Mouse (Mus musculus) liver, embryonic 14.5 days (tissue): Measurements from ENCODE around the gene Prrt3. TPM values are rescaled to one million over a fixed set of nuclear protein-coding genes. Genes with fewer than 3 reads are reported as not detected.

Source experiments
- ATAC-seq: fragments of 200-750 bp; cut with Nextera tagmentation; 2 replicates; pipeline ENCODE4 v1.8.0; 2017; ENCODE audit warnings: moderate number of reproducible peaks, mild to moderate bottlenecking, moderate library complexity; ENCODE audit not compliant: insufficient read depth
- DNase-seq, 3 experiments: peaks; one replicate each; pipeline ENCODE4 v3.0.0-alpha.2; 2012 to 2013; ENCODE audit warnings: low read depth in 3 of 3, low spot score in 3 of 3
- H3K27ac ChIP-seq: fragments of 300-500 bp; sonication (generic); 2 replicates; pipeline ENCODE4 v1.5.1; 2014; ENCODE audit warnings: moderate library complexity, mild to moderate bottlenecking, control low read depth, inconsistent platforms
- H3K27me3 ChIP-seq: fragments of 300-500 bp; sonication (generic); 2 replicates; pipeline ENCODE4 v1.6.1; 2014; ENCODE audit warnings: mild to moderate bottlenecking, low read length, moderate library complexity; ENCODE audit not compliant: control insufficient read depth, insufficient read depth
- H3K36me3 ChIP-seq: fragments of 300-500 bp; sonication (generic); replicated peaks from 2 replicates; pipeline ENCODE4 v1.6.1; 2014; ENCODE audit warnings: low read depth; ENCODE audit not compliant: control insufficient read depth, insufficient read depth
- H3K4me1 ChIP-seq, 2 experiments: fragments of 200-500 bp in 1 of 2; fragments of 300-500 bp in 1 of 2; sonication (generic) in 1 of 2; replicated peaks; 2 replicates each; pipeline ENCODE4 v1.6.1; 2012 to 2014; ENCODE audit warnings: antibody characterized with exemption in 1 of 2, inconsistent platforms in 1 of 2, low read length in 1 of 2; ENCODE audit not compliant: control insufficient read depth in 2 of 2, insufficient read depth in 2 of 2
- H3K4me2 ChIP-seq: fragments of 300-500 bp; sonication (generic); 2 replicates; pipeline ENCODE4 v1.6.1; 2014; ENCODE audit warnings: low read depth, mild to moderate bottlenecking, control low read depth, moderate library complexity
- H3K4me3 ChIP-seq, 2 experiments: fragments of 200-500 bp in 1 of 2; fragments of 300-500 bp in 1 of 2; sonication (generic) in 1 of 2; 2 replicates each; pipeline ENCODE4 v1.5.1; 2012 to 2014; ENCODE audit warnings: low read depth in 2 of 2, low read length in 2 of 2, mild to moderate bottlenecking in 2 of 2, control low read depth in 1 of 2, inconsistent platforms in 1 of 2, moderate library complexity in 1 of 2; ENCODE audit not compliant: insufficient read depth in 1 of 2
- H3K9ac ChIP-seq: fragments of 300-500 bp; sonication (generic); replicated peaks from 2 replicates; pipeline ENCODE4 v1.6.1; 2014; ENCODE audit warnings: mild to moderate bottlenecking, control low read depth, moderate library complexity
- H3K9me3 ChIP-seq: fragments of 300-500 bp; sonication (generic); 2 replicates; pipeline ENCODE4 v1.6.1; 2016; ENCODE audit warnings: low read length, mixed read lengths; ENCODE audit not compliant: control insufficient read depth
- CTCF ChIP-seq: IDR thresholded peaks from 2 replicates; pipeline ENCODE4 v1.5.1; 2016; ENCODE audit warnings: antibody characterized with exemption, low read depth, control low read depth
- EP300 ChIP-seq: IDR thresholded peaks from 2 replicates; pipeline ENCODE4 v1.6.1; 2016; ENCODE audit warnings: antibody characterized with exemption, low read depth
- WGBS: fragments of 180-500 bp; shearing (Covaris S2); extraction: QIAGEN DNeasy Blood & Tissue Kit; methylation state at CpG from one replicate; pipeline ENCODE4 v1.1.7; 2014; ENCODE audit not compliant: insufficient replicate concordance; 5-methylcytosine and 5-hydroxymethylcytosine counted together
- polyA plus RNA-seq, 2 experiments: library from polyadenylated mRNA; depleted of rRNA in 1 of 2; stranded (reverse) in 1 of 2; unstranded in 1 of 2; fragments of >200 nt; fragmentation: Nextera tagmentation in 1 of 2; extraction: Ambion mirVana in 1 of 2; gene quantifications; 2 replicates each; pipeline versions ENCODE4 v1.2.1 to v1.2.3; 2012 to 2014

Gene Prrt3
- polyA plus RNA-seq, 2 experiments = not detected

- Histone ChIP-seq H3K4me3 (no peak overlapping the region), H3K9ac (no peak overlapping the region), H3K27me3 (no peaks in the 10 kb centered on the region), H3K4me1 (no peaks in the 10 kb centered on the region), H3K36me3 (peaks cover 38% of the 10 kb centered on the region), H3K9me3 (no peaks in the 10 kb centered on the region), H3K4me2 (no peak overlapping the region), H3K27ac (no peak overlapping the region)
- TF ChIP-seq CTCF = no peak
- no peak for TF ChIP-seq EP300
- WGBS = 89% methylated on average over 6 of the region's 6 CpGs
- ATAC-seq (no peak), DNase-seq (no peak)
These were observed 12.2 kb upstream of the Prrt3 start for GRCm38 (mm10) chr6:113513944-113514343.

GRCm38 (mm10) chr6:113508947-113509280 is 7.2 kb upstream of the Prrt3 start:
- TF ChIP-seq EP300 = no peak
- no peak for TF ChIP-seq CTCF
- no peak for DNase-seq

GRCm38 (mm10) chr6:113508272-113508946 is 6.7 kb upstream of the Prrt3 start:
- Histone ChIP-seq H3K36me3 (no peaks in the 10 kb centered on the region), H3K4me2 (no peak overlapping the region), H3K9ac (no peak overlapping the region), H3K4me1 (no peaks in the 10 kb centered on the region), H3K4me3 (no peak overlapping the region), H3K9me3 (no peaks in the 10 kb centered on the region), H3K27me3 (no peaks in the 10 kb centered on the region), H3K27ac (no peak overlapping the region)
- TF ChIP-seq CTCF (no peak), EP300 (no peak)
- 59% methylated on average over 7 of the region's 7 CpGs for WGBS
- DNase-seq (no peak), ATAC-seq (no peak)

More at GRCm38 (mm10) chr6:113508947-113509280, 7.2 kb upstream of the Prrt3 start:
- 53% methylated on average over 5 of the region's 5 CpGs for WGBS
- ATAC-seq = no peak
- Histone ChIP-seq H3K4me3 (no peak overlapping the region), H3K4me1 (no peaks in the 10 kb centered on the region), H3K36me3 (no peaks in the 10 kb centered on the region), H3K9me3 (no peaks in the 10 kb centered on the region), H3K27me3 (no peaks in the 10 kb centered on the region), H3K9ac (no peak overlapping the region), H3K4me2 (no peak overlapping the region), H3K27ac (no peak overlapping the region)

- Histone ChIP-seq H3K36me3 (no peaks in the 10 kb centered on the region), H3K4me1 (no peaks in the 10 kb centered on the region), H3K4me2 (no peak overlapping the region), H3K9me3 (no peaks in the 10 kb centered on the region), H3K27ac (no peak overlapping the region), H3K9ac (no peak overlapping the region), H3K27me3 (peaks cover 3% of the 10 kb centered on the region; the same call in 1 of the 2 replicates), H3K4me3 (no peak overlapping the region)
- TF ChIP-seq EP300 (no peak), CTCF (no peak)
- no peak for DNase-seq
- no peak for ATAC-seq
These were observed 5.4 kb upstream of the Prrt3 start for GRCm38 (mm10) chr6:113507130-113507529.

- no peak overlapping the region for H3K4me3 ChIP-seq
- H3K4me2 ChIP-seq = no peak overlapping the region
- H3K9ac ChIP-seq = no peak overlapping the region
- H3K4me1 ChIP-seq = no peaks in the 10 kb centered on the region
- WGBS = 45% methylated on average over 1 of the region's 1 CpGs
- ATAC-seq = no peak
- H3K27me3 ChIP-seq = peaks cover 16% of the 10 kb centered on the region
- H3K9me3 ChIP-seq = no peaks in the 10 kb centered on the region
- DNase-seq = no peak
- H3K36me3 ChIP-seq = no peaks in the 10 kb centered on the region
- H3K27ac ChIP-seq = no peak overlapping the region
- TF ChIP-seq EP300 (no peak), CTCF (no peak)
These were observed 4.0 kb upstream of the Prrt3 start for GRCm38 (mm10) chr6:113505689-113506088.
